Mouse (Mus musculus): ENCODE measurements at regions not wholly inside any gene's neighbourhood (a gene's known extent, or its start where the extent isn't known, plus 50 kb on each side); places are given as distances from the start of the nearest gene placed in this dataset.

DNA sequence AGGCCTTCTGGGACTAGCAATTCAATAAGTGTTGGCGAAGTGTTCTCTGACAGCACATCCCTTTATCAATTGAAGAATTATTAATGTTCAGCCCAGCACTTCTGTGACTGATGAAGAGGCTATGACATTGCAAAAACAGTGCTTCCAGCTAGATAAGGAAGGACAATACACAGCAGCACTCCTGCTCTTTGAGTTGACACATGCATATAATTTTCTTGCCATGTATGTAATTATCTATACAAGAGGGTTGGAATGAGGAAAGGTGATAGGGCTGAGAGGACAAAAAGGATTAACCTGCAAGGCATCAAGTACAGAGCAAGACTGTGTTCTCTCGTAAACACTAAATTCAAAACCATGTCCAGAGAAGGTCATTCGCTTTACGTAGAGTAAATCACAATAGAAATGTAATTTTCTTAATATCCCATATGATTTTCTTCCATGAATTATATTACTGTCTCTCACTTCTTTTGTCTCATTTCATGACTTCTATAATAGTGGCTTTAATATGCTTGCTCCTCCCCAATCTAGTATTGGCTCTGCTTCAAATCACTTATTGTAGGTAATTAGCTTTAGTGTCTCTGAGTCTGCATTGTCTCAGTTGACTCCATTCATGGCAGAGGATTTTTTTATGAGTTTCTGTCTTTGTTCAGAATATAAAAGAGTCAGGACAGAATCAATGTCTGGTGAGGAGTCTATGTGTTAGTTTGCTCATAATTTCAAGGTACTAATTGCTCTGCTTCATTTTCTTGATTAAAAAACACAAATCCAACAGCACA, 460.9 kb downstream of the Slco4c1 start:
- H3K36me3 ChIP-seq, result no peaks in the 10 kb centered on the region
- peak; percentile 45; the same call in 1 of the 2 replicates for ATAC-seq
- H3K4me1 ChIP-seq (replicated peaks), result no peaks in the 10 kb centered on the region
- H3K27ac ChIP-seq, result no peak overlapping the region
- no peaks in the 10 kb centered on the region for H3K9me3 ChIP-seq
- no peak overlapping the region for H3K4me2 ChIP-seq (replicated peaks)
- WGBS, result 76% methylated on average over 4 of the region's 4 CpGs
- no peaks in the 10 kb centered on the region for H3K27me3 ChIP-seq
- H3K4me3 ChIP-seq (replicated peaks), result no peak overlapping the region
- no peak overlapping the region for H3K9ac ChIP-seq (replicated peaks)

DNA sequence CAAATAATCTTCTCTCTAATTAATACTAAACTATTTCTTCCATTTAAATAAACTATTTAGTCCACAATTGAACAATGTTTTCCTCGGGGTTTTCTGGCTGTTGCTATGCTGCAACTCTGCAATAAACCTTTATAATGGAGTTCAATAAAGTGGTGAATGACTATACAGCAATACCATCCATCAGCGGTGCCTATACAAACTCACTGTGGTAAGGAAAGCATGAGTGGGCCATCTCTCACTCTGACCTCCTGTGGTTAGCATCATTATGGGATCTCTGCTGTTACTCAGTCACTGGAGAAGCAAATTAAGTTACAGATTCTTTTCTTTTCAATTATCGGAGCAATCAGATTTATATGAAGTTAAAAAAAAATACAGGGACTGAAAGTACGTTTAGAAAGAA, 474.0 kb downstream of the Slco4c1 start:
- Histone ChIP-seq H3K4me1 (replicated peaks) (no peaks in the 10 kb centered on the region), H3K9me3 (no peaks in the 10 kb centered on the region), H3K4me3 (replicated peaks) (no peak overlapping the region), H3K36me3 (no peaks in the 10 kb centered on the region), H3K9ac (replicated peaks) (no peak overlapping the region), H3K27ac (no peak overlapping the region), H3K27me3 (no peaks in the 10 kb centered on the region), H3K4me2 (replicated peaks) (no peak overlapping the region)
- ATAC-seq, result no peak
- 83% methylated on average over 4 of the region's 4 CpGs for WGBS

- no peaks in the 10 kb centered on the region for H3K36me3 ChIP-seq
- no peaks in the 10 kb centered on the region for H3K4me1 ChIP-seq (replicated peaks)
- H3K9me3 ChIP-seq, result no peaks in the 10 kb centered on the region
- no peak overlapping the region for H3K27ac ChIP-seq
- H3K27me3 ChIP-seq, result no peaks in the 10 kb centered on the region
- H3K4me2 ChIP-seq (replicated peaks), result no peak overlapping the region
- no peak overlapping the region for H3K9ac ChIP-seq (replicated peaks)
- no peak overlapping the region for H3K4me3 ChIP-seq (replicated peaks)
- 96% methylated on average over 5 of the region's 5 CpGs for WGBS
- ATAC-seq, result no peak
Observed at GRCm38 (mm10) chr1:96388417-96388816, 483.6 kb downstream of the Slco4c1 start.

GRCm38 (mm10) chr1:96385916-96386315, 486.1 kb downstream of the Slco4c1 start:
- no peaks in the 10 kb centered on the region for H3K9me3 ChIP-seq
- H3K4me2 ChIP-seq (replicated peaks), result no peak overlapping the region
- H3K9ac ChIP-seq (replicated peaks), result no peak overlapping the region
- H3K4me3 ChIP-seq (replicated peaks), result no peak overlapping the region
- WGBS, result 81% methylated on average over 1 of the region's 1 CpGs
- no peak overlapping the region for H3K27ac ChIP-seq
- H3K27me3 ChIP-seq, result no peaks in the 10 kb centered on the region
- no peak for ATAC-seq
- H3K4me1 ChIP-seq (replicated peaks), result no peaks in the 10 kb centered on the region
- no peaks in the 10 kb centered on the region for H3K36me3 ChIP-seq

GRCm38 (mm10) chr1:96362713-96363441, 509.1 kb downstream of the Slco4c1 start:
- Histone ChIP-seq H3K4me2 (replicated peaks) (no peak overlapping the region), H3K36me3 (no peaks in the 10 kb centered on the region), H3K9me3 (no peaks in the 10 kb centered on the region), H3K27ac (no peak overlapping the region), H3K9ac (replicated peaks) (no peak overlapping the region), H3K4me3 (replicated peaks) (no peak overlapping the region), H3K4me1 (replicated peaks) (no peaks in the 10 kb centered on the region), H3K27me3 (no peaks in the 10 kb centered on the region)
- WGBS, result 76% methylated on average over 2 of the region's 2 CpGs
- no peak for ATAC-seq

GRCm38 (mm10) chr1:96347231-96347630, 524.7 kb downstream of the Slco4c1 start:
- Histone ChIP-seq H3K36me3 (no peaks in the 10 kb centered on the region), H3K27me3 (no peaks in the 10 kb centered on the region), H3K4me2 (replicated peaks) (no peak overlapping the region), H3K9me3 (no peaks in the 10 kb centered on the region), H3K4me3 (replicated peaks) (no peak overlapping the region), H3K4me1 (replicated peaks) (0 out of 2 replicates have a peak, but pooled peaks cover 4% of the 10 kb centered on the region), H3K9ac (replicated peaks) (no peak overlapping the region), H3K27ac (no peak overlapping the region)
- WGBS, result 46% methylated on average over 1 of the region's 1 CpGs
- no peak for ATAC-seq

DNA sequence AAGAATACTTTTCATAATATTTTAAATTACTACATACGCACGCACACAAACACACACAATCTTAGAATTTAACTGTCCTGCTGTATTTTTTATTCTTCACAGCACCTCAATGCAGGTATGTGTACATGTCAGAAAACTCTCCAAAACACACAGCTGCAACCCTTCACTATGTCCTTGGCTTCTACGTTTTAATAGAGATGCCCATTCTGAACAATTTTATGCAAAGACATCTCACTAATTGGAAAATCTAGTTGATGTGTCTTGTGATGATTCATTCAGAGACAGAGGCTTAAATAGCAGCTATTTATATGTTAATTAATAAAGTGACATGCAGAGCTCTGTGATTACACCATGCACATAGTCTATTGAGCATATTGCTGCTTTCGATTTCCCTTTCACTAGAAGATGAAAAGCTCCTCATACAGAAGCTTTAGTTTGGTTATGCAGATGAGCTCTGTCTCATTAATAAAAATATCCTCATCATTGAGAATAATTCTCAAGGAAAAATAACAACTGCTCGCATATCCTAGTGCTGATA, 525.4 kb downstream of the Slco4c1 start:
- 53% methylated on average over 5 of the region's 5 CpGs for WGBS
- ATAC-seq, result peak; percentile 84

DNA sequence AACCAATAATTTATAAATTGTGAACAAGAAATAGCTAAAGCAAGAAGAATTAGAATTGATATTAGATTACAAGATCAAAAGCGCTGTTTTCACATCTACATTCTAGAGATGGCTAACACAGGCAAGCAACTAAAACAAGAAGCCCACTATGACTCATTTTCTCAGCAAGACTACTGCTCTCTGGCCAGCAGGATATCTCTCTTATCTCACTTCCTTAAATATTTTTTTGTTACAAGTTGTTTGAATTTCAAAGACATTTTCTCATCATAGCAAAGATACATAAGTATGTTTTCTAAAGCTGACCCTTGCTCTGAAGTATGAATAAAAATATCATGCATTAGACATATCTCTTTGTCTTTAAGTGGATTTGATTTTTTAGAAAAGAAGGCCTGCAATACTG, 556.2 kb downstream of the Slco4c1 start:
- no peak overlapping the region for H3K4me3 ChIP-seq (replicated peaks)
- no peaks in the 10 kb centered on the region for H3K36me3 ChIP-seq
- H3K9ac ChIP-seq (replicated peaks), result no peak overlapping the region
- H3K4me2 ChIP-seq (replicated peaks), result no peak overlapping the region
- 94% methylated on average over 1 of the region's 1 CpGs for WGBS
- no peaks in the 10 kb centered on the region for H3K9me3 ChIP-seq
- H3K4me1 ChIP-seq (replicated peaks), result no peaks in the 10 kb centered on the region
- no peak for ATAC-seq
- H3K27me3 ChIP-seq, result no peaks in the 10 kb centered on the region
- no peak overlapping the region for H3K27ac ChIP-seq

More for the DNA sequence above, 525.4 kb downstream of the Slco4c1 start:
- Histone ChIP-seq H3K27me3 (no peaks in the 10 kb centered on the region), H3K4me2 (replicated peaks) (no peak overlapping the region), H3K4me3 (replicated peaks) (no peak overlapping the region), H3K9me3 (no peaks in the 10 kb centered on the region), H3K9ac (replicated peaks) (no peak overlapping the region), H3K27ac (no peak overlapping the region), H3K36me3 (no peaks in the 10 kb centered on the region), H3K4me1 (replicated peaks) (0 out of 2 replicates have a peak, but pooled peaks cover 4% of the 10 kb centered on the region)

DNA sequence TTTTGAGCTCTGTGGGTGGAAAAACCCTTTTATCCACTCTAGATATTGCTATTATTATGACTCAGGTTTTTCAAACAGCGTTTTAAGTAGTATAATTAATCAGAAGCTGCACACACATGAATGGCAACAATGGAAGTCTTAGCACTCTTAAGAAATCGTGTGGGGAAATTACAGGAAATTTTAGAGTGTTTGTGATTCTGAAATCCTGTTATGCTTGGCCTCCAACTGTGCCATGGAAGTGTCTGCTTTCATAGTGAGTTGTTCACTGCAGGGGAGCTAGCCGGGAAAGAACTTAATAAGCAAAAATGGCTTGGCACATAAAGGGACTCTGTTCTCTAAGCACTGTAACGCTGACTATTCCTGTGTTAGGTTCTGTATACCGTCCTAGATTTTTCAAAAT, 570.7 kb downstream of the Slco4c1 start:
- no peak overlapping the region for H3K27ac ChIP-seq
- WGBS, result 26% methylated on average over 5 of the region's 5 CpGs
- H3K9me3 ChIP-seq, result no peaks in the 10 kb centered on the region
- ATAC-seq, result 0 out of 2 replicates have a peak, but pooled peaks have one; percentile 50
- H3K4me2 ChIP-seq (replicated peaks), result no peak overlapping the region
- no peak overlapping the region for H3K4me3 ChIP-seq (replicated peaks)
- H3K4me1 ChIP-seq (replicated peaks), result no peaks in the 10 kb centered on the region
- H3K9ac ChIP-seq (replicated peaks), result no peak overlapping the region
- H3K36me3 ChIP-seq, result no peaks in the 10 kb centered on the region
- no peaks in the 10 kb centered on the region for H3K27me3 ChIP-seq

DNA sequence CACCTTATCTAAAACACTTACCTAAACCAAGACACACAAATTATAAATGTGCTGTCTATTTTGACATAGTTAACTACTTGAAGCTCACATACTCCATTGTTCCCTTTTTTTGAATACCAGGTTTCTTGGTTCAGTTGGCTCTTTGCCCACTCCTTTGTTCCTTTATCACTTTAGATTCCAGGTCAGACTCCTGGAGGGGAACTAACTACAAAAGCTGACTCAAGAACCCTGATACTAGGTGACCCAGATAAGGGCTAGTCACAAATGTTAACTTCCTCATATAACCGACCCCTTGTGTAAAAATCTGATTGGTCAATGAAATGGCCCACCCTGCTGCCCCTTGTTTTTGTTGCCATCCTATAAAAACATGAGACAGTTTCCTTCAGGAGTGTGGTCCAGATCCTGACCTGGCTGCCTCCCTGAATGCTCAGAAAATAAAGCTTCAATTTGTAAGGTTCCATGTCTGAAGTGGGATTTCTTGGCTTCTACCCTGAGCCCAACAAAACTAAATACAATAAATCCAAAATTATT, 593.9 kb downstream of the Slco4c1 start:
- ATAC-seq, result no peak

DNA sequence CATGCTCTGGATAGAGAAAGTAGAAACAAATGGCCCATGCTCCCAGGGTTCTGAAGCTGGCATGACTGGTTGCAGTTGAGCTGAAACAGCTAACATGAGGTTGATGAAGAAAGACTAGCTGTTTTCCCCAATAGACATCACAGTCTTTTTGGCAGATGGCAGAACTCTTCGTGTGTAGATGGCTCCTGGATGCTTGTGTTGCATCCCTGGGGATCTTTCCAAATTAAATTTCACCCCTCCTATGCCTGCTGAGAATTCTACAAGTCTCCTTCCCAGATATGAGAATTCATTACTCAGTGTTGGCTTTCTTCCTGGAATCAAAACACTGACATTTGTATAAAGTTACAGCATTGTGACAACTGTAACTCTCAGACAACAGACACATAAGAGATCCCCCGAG, 595.3 kb downstream of the Slco4c1 start:
- no peaks in the 10 kb centered on the region for H3K27me3 ChIP-seq
- H3K4me3 ChIP-seq (replicated peaks), result no peak overlapping the region
- WGBS, result 75% methylated on average over 2 of the region's 2 CpGs
- ATAC-seq, result no peak
- no peaks in the 10 kb centered on the region for H3K4me1 ChIP-seq (replicated peaks)
- H3K9ac ChIP-seq (replicated peaks), result no peak overlapping the region
- H3K4me2 ChIP-seq (replicated peaks), result no peak overlapping the region
- H3K36me3 ChIP-seq, result no peaks in the 10 kb centered on the region
- H3K27ac ChIP-seq, result no peak overlapping the region
- no peaks in the 10 kb centered on the region for H3K9me3 ChIP-seq

More for the DNA sequence above, 593.9 kb downstream of the Slco4c1 start:
- Histone ChIP-seq H3K9me3 (no peaks in the 10 kb centered on the region), H3K9ac (replicated peaks) (no peak overlapping the region), H3K4me2 (replicated peaks) (no peak overlapping the region), H3K36me3 (no peaks in the 10 kb centered on the region), H3K4me3 (replicated peaks) (no peak overlapping the region), H3K4me1 (replicated peaks) (no peaks in the 10 kb centered on the region), H3K27me3 (no peaks in the 10 kb centered on the region), H3K27ac (no peak overlapping the region)
- 89% methylated on average over 1 of the region's 1 CpGs for WGBS

All from midbrain, embryonic 13.5 days (tissue).